Mouse (Mus musculus) B cell, adult 2 months (primary cell): Measurements from ENCODE around the gene Inhbb.

ENCODE experiments used
- DNase-seq, 2 experiments: peaks; one replicate each; pipeline ENCODE4 v3.0.0; 2022

The Inhbb gene

GRCm38 (mm10) chr1:119375376-119375775, 46.7 kb downstream of the Inhbb start:
- DNase-seq: no peak

- no peak for DNase-seq
Observed at GRCm38 (mm10) chr1:119367546-119367945, 54.5 kb downstream of the Inhbb start.

- DNase-seq: no peak
Observed at GRCm38 (mm10) chr1:119366315-119366714, 55.7 kb downstream of the Inhbb start.
